Mouse (Mus musculus): ENCODE measurements around the gene Pamr1. TPM values are rescaled to one million over a fixed set of nuclear protein-coding genes. Genes with fewer than 3 reads are reported as not detected.

Gene Pamr1
- polyA plus RNA-seq, 1 experiment from 2014 or later = 9.1 TPM

DNA sequence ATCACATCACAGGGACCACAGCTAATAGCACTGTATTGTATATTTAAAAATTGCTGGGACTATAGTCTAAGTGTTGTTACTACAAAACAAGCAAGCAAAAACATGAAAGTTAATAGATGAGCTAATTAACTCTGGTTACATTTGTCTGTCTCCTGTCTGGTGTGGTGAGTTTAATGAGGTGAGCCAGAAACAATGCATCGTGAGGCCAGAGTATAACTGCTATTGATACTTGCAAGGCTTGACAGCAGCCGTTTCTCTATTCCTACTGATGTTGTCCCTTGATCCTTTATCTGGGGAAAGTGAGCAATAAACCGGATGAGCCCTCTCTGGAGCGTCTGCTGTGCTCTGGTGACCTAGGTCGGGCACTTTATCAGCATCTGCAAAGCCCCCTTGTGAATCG lies 119.8 kb downstream of the Pamr1 start:
- H3K9ac ChIP-seq = no peak overlapping the region
- H3K4me3 ChIP-seq = no peak overlapping the region
- peaks cover 2% of the 10 kb centered on the region; the same call in 1 of the 2 replicates for H3K4me1 ChIP-seq
- no peaks in the 10 kb centered on the region for H3K9me3 ChIP-seq
- no peaks in the 10 kb centered on the region for H3K27me3 ChIP-seq
- no peak for ATAC-seq (ENCODE audit: insufficient number of reproducible peaks, insufficient read depth, low FRiP score, low TSS enrichment)
- no peaks in the 10 kb centered on the region for H3K36me3 ChIP-seq
- no peak overlapping the region for H3K4me2 ChIP-seq (replicated peaks)
- H3K27ac ChIP-seq = no peak overlapping the region
- 66% methylated on average over 6 of the region's 6 CpGs for WGBS

GRCm38 (mm10) chr2:102674582-102674981 lies 124.8 kb downstream of the Pamr1 start:
- 30% methylated on average over 2 of the region's 2 CpGs for WGBS
- Histone ChIP-seq H3K36me3 (no peaks in the 10 kb centered on the region), H3K4me3 (no peak overlapping the region), H3K9ac (no peak overlapping the region), H3K27ac (no peak overlapping the region), H3K4me1 (peaks cover 7% of the 10 kb centered on the region; the same call in 1 of the 2 replicates), H3K27me3 (no peaks in the 10 kb centered on the region), H3K9me3 (no peaks in the 10 kb centered on the region), H3K4me2 (replicated peaks) (no peak overlapping the region)
- no peak for ATAC-seq (ENCODE audit: insufficient number of reproducible peaks, insufficient read depth, low FRiP score, low TSS enrichment)

DNA sequence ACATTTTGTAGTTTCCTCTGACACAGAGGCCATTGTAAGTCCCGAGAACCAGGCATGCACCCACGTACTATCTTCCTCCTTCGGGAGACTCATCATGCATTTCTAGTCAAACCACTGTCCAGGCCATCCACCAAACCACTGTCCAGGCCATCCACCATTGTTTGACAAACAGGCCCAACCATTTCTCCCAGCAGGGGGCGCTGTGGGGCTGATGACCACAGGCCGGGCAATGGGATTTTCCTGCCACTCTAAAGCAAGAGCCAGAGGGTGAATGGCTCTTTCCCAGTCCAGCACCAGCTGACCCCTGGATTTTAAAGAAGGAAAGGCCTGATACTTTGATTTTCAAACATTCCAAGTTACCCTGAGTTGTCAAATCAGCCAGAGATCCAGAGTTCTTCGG lies 125.5 kb downstream of the Pamr1 start:
- Histone ChIP-seq H3K4me1 (peaks cover 7% of the 10 kb centered on the region; the same call in 1 of the 2 replicates), H3K9me3 (no peaks in the 10 kb centered on the region), H3K4me2 (replicated peaks) (no peak overlapping the region), H3K27ac (no peak overlapping the region), H3K27me3 (no peaks in the 10 kb centered on the region), H3K36me3 (no peaks in the 10 kb centered on the region), H3K9ac (no peak overlapping the region), H3K4me3 (no peak overlapping the region)
- 63% methylated on average over 6 of the region's 6 CpGs for WGBS
- no peak for ATAC-seq (ENCODE audit: insufficient number of reproducible peaks, insufficient read depth, low FRiP score, low TSS enrichment)

DNA sequence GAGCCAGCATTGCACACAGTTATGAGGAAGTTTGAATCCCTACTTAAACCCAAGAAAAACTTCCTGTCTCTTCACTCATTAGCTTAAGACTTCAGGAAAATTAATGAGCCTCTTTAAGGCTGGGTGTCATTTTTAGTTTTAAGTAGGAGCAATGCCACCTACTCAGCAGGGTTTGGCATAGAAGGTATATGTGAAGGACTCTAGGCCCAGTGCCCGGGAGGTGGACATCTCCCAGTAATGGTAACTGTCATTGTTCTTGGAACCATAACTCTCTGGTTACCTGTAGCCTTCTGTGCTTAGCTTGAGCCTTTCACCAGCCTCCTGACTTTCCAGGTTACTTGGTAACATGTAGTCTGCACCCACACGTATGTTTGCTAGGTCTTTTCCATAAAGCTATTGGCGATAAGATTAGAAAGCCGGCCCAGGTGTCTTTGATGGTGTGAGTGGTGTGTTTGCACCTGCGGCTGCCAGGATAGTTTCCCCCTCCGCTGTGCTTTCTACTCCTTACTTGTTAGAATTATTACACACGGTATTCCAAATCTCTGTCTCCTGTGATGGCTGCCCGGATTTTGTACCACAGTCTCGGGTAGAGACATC lies 127.0 kb downstream of the Pamr1 start:
- no peaks in the 10 kb centered on the region for H3K27me3 ChIP-seq
- H3K4me1 ChIP-seq = peaks cover 7% of the 10 kb centered on the region; the same call in 1 of the 2 replicates
- no peak overlapping the region for H3K27ac ChIP-seq
- 92% methylated on average over 9 of the region's 9 CpGs for WGBS
- no peaks in the 10 kb centered on the region for H3K9me3 ChIP-seq
- no peak overlapping the region for H3K4me3 ChIP-seq
- H3K4me2 ChIP-seq (replicated peaks) = no peak overlapping the region
- H3K9ac ChIP-seq = no peak overlapping the region
- ATAC-seq (ENCODE audit: insufficient number of reproducible peaks, insufficient read depth, low FRiP score, low TSS enrichment) = no peak
- H3K36me3 ChIP-seq = no peaks in the 10 kb centered on the region

GRCm38 (mm10) chr2:102677400-102677799 lies 127.6 kb downstream of the Pamr1 start:
- no peaks in the 10 kb centered on the region for H3K36me3 ChIP-seq
- no peak overlapping the region for H3K4me3 ChIP-seq
- no peak overlapping the region for H3K4me2 ChIP-seq (replicated peaks)
- H3K27me3 ChIP-seq = no peaks in the 10 kb centered on the region
- no peak for ATAC-seq (ENCODE audit: insufficient number of reproducible peaks, insufficient read depth, low FRiP score, low TSS enrichment)
- WGBS = 82% methylated on average over 6 of the region's 6 CpGs
- H3K27ac ChIP-seq = no peak overlapping the region
- H3K4me1 ChIP-seq = peaks cover 7% of the 10 kb centered on the region; the same call in 1 of the 2 replicates
- H3K9me3 ChIP-seq = no peaks in the 10 kb centered on the region
- no peak overlapping the region for H3K9ac ChIP-seq

- H3K9ac ChIP-seq = no peak overlapping the region
- no peaks in the 10 kb centered on the region for H3K36me3 ChIP-seq
- ATAC-seq (ENCODE audit: insufficient number of reproducible peaks, insufficient read depth, low FRiP score, low TSS enrichment) = no peak
- no peaks in the 10 kb centered on the region for H3K9me3 ChIP-seq
- H3K27me3 ChIP-seq = no peaks in the 10 kb centered on the region
- H3K4me2 ChIP-seq (replicated peaks) = no peak overlapping the region
- H3K27ac ChIP-seq = no peak overlapping the region
- 76% methylated on average over 7 of the region's 7 CpGs for WGBS
- no peak overlapping the region for H3K4me3 ChIP-seq
- no peaks in the 10 kb centered on the region for H3K4me1 ChIP-seq
Observed at GRCm38 (mm10) chr2:102681351-102681750, 131.5 kb downstream of the Pamr1 start.

DNA sequence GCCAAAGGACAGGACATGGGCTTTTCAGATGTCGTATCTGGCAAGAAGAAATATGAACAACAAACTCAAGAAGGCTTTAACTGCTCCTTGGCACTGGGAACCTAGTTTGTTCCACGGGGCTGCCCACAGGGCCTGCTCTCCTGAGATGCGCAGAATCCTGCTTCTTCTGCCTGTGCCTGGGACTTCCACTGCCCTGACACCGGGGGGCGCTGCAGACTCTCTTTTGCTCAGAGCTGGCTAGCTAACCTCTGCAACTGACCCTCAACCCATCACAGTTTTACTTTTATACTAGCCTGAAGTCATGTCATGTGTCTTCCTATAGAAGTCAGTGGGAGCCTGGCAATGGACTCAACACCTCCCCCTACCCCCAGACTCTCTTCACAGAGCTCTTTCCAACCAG lies 132.4 kb downstream of the Pamr1 start:
- no peak for ATAC-seq (ENCODE audit: insufficient number of reproducible peaks, insufficient read depth, low FRiP score, low TSS enrichment)
- Histone ChIP-seq H3K36me3 (no peaks in the 10 kb centered on the region), H3K4me1 (no peaks in the 10 kb centered on the region), H3K9ac (no peak overlapping the region), H3K9me3 (no peaks in the 10 kb centered on the region), H3K4me3 (no peak overlapping the region), H3K4me2 (replicated peaks) (no peak overlapping the region), H3K27me3 (no peaks in the 10 kb centered on the region), H3K27ac (no peak overlapping the region)
- WGBS = 49% methylated on average over 5 of the region's 5 CpGs

- Histone ChIP-seq H3K4me2 (replicated peaks) (no peak overlapping the region), H3K9ac (no peak overlapping the region), H3K4me3 (no peak overlapping the region), H3K27me3 (no peaks in the 10 kb centered on the region), H3K36me3 (no peaks in the 10 kb centered on the region), H3K4me1 (no peaks in the 10 kb centered on the region), H3K27ac (no peak overlapping the region), H3K9me3 (no peaks in the 10 kb centered on the region)
- no peak for ATAC-seq (ENCODE audit: insufficient number of reproducible peaks, insufficient read depth, low FRiP score, low TSS enrichment)
- 81% methylated on average over 7 of the region's 7 CpGs for WGBS
Observed at GRCm38 (mm10) chr2:102685371-102686107, 135.7 kb downstream of the Pamr1 start.

DNA sequence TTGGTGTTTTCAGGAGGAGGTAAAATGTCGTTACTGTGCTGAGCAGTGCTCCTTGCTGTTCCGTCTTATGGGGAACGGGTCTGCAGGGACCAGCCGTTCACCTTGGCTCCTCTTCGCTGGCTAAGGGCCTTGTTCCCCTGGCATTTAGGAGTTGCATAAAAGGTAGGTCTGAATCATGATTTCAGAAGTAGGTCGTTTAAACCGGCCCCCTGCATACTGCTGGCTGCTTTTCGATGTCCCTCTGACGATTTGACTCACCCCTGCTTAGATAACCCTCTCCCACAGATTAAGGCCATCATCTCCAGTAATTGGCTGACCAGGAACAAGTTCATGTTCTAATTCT lies 136.3 kb downstream of the Pamr1 start:
- no peaks in the 10 kb centered on the region for H3K9me3 ChIP-seq
- no peak overlapping the region for H3K4me3 ChIP-seq
- H3K9ac ChIP-seq = no peak overlapping the region
- H3K36me3 ChIP-seq = no peaks in the 10 kb centered on the region
- H3K4me1 ChIP-seq = no peaks in the 10 kb centered on the region
- H3K4me2 ChIP-seq (replicated peaks) = no peak overlapping the region
- ATAC-seq (ENCODE audit: insufficient number of reproducible peaks, insufficient read depth, low FRiP score, low TSS enrichment) = no peak
- no peak overlapping the region for H3K27ac ChIP-seq
- no peaks in the 10 kb centered on the region for H3K27me3 ChIP-seq
- 74% methylated on average over 9 of the region's 9 CpGs for WGBS

Other genes with a start within 250 kb of the Pamr1 start
- 54.4 and 63.8 TPM in 2 replicates for gene Trim44, start 142.2 kb upstream of the Pamr1 start, polyA plus RNA-seq (2016; fragmentation: Nextera tagmentation; extraction: Ambion mirVana)
- gene Fjx1, start 97.5 kb upstream of the Pamr1 start, polyA plus RNA-seq (2016; fragmentation: Nextera tagmentation; extraction: Ambion mirVana) = 24.4 and 25.5 TPM in 2 replicates
- gene Slc1a2, start 108.6 kb downstream of the Pamr1 start, polyA plus RNA-seq (2016; fragmentation: Nextera tagmentation; extraction: Ambion mirVana) = 1.2 TPM in 2 replicates